Mouse (Mus musculus): ENCODE measurements around the gene Ocel1.

Gene Ocel1

DNA sequence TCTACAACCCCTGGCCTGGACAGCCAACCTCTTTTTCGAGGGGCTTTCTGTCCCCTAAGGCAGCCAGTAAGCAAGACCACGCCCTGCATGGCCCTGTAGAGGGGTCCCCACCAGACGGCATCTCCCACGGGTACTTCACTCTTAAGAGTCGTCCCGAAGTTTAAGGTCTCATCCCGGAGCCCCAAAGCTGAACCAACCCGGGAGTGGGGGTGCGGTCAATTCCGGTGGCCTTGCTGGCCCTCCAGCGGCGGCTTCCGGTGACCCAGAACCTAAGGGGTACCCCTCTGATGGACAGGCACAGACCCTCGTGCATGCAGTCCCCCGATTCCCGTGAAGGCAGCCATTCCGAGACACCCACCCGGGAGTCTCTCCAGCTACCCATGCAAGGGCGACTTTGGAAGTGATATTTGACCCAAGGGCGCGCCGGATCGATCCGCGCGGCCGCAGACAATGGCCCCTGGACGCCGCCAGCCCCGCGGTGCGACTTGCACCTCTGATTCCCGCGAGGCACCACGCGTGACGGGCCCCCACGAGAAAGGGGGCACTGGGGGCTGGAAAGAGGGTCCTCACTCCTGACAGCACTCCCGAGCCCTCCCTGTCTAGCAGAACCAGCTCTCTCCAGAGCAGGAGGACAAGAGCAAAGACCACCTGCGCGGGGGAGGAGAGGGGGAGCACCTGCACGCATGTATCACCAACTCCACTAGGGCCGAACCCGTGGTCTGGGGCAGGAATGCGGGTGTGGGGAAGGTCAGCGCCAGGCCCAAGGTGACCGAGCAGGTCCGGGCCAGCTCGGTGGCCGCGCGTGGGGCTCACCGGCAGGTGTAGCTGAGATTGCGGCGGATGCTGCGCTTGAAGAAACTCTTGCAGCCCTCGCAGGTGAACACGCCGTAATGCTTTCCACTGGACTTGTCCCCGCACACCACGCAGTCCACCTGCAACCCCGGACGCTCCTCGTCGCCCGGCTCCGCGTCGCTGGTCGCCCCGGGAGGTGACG is 9.4 kb downstream of the Ocel1 start:
- peak; percentile 97 for DNase-seq

DNA sequence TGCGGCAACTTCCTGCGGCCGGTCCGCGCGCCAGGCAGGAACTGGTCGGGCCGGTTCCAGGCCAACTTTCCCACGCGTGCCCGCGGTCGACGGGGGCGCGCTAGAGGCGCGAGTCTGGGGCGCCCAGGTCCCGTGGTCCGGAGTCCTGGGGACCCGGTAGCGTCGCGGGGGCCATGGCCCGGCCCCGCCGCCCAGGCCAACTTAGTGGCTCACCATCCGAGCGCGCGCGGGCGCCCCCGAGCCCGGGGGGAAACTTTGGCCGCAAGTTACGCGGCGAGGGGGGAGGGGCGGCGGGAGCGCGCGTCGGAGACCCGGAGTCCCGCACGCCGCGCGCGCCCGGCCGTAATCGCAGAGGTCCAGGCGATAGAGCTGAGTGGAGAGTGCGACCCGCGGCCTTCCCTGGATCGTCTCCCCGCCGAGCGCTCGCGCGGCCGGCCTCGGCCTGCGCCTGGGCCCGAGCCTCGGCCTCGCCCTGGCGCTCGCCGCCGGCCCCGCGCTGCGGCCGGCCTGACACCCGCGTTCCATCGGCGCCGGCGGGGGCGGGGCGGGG is 10.4 kb downstream of the Ocel1 start, which contains the start of gene Nr2f6:
Nr2f6 (minus strand) TSS at position 540 of the 550 bp plus-strand sequence.
- peak; percentile 99 for DNase-seq

DNA sequence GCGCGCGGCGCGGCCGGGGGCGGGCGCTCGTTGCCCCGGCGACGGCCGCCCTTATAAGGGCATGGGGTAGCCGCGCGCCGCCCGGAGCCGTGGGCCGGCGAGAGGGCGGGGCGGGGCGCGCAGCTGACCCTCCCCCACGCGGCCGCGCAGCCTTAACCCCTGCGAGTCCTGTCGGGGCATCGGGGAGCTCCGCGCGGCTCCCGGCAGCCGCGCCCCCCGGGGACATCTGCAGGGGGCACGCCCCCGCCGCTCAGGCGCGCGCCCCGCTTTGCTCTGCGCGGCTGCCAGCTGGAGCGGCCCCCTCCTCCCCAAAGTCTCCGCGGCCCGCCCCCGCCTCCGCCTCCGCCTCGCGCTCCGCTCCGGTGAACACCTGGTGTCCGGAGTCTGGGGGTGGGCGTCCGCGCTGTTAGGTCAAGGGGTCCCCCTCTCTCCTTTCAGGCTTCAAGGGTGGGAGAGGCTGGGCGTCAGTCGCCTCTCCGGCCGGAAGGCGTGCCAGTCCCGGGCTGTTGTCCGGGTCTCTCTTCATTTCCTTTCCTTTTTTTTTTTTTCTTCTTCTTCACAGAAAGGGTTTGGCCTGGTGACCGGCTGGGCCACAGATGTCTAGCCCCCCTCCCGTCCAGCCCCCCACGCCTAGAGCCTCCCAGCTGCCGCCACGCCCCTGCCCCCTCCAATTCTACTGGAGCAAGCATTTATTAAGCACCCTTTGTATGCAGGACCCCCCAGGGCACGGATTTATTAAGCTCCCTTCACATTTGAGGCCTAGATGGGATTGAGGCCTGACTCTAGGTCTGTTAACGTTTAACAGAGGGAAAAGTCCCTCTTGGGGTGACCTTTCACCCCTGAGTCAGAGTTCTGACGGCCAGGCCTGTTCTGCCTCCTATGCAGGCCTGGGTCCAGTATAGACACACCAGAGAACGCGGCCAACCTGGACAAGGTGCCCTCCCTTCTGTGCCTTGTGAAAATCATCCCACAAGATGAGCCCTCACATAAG is 11.2 kb downstream of the Ocel1 start:
- DNase-seq, result peak; percentile 99

DNA sequence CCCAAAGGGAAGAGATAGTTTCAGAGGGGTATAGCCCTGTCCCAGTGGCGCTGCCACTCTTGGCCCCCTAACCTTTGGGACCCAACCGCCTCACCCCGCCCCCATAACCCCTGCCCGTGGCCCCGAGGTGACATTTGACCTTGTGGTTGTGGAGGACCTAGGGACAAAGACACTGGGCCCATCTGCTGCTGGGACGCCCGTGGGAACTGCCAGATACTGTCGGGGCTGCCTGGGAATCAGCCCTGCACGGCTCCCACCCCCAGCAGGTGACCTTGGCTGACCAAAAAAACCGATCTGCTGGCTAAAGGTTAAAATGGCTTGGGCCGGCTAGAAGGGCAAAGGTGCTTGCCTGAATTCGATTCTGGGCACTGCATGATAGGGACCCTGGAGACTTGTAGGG is 12.3 kb downstream of the Ocel1 start:
- peak; percentile 95 for DNase-seq

DNA sequence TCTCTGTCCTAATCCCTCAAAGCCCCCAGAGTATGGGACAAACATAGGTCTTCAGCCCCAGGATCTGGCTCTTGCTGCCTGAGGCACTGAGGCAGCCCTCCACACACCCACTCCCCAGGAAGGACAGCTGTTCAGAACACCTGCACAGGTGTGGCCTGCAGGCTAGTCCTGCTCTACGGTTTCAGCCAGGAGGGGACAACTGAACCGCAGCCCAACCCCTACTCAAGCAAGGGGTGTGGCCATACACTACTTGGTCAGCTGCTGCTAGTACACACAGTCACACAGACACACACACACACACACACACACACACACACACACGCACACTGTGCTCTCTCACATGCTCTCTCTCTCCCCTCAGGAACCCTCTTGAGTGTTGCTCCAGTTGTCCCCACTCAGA is 12.8 kb downstream of the Ocel1 start:
- DNase-seq, result peak; percentile 95

DNA sequence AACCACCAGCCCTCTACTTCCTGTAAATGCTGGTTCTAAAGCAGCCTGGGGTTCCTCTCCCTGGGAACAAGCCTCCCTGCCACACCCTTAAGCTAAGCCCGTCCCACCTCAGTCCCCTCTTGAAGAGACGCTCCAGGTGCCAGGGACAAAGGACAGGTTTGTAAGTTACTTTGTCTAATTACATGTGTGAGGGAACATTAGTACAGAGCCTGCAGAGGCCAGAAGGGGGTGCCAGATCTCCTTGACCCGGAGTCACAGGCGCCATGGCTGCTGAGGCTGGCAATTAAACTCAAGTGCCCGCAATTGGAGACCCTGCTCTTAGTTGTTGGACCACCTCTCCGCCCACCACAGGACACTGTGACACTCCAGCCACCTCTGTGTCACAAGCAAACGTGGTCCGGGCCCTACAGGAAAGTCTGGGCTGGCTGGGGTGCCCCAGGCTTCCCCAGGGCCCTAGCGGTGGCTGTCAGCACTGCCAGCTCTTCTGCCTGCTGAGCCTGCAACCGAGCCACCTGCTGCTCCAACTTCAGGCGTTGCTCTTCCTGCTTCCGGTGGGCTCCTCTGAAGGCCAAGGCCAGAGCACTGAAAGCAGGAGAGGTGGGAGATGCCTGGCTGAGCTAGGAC is 14.2 kb downstream of the Ocel1 start:
- no peak for DNase-seq

DNA sequence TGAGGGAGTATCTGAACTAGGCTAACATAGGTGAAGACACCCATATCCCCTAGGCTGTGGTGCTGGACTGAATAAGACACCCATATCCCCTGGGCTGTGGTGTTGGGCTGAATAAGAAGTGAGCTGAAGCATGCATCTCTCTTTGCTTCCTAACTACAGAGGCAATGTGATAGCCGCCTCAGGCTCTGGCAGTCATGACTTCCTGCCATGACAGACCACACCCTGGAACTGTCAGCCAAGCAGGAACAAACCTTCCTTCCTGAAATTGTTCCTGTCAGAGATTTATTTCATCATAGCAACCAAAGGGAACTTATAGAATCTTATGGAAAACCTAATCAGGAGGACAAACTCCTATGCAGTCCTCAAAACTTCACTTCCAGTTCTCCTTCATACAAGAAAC is 17.2 kb downstream of the Ocel1 start:
- DNase-seq, result peak; percentile 96

DNA sequence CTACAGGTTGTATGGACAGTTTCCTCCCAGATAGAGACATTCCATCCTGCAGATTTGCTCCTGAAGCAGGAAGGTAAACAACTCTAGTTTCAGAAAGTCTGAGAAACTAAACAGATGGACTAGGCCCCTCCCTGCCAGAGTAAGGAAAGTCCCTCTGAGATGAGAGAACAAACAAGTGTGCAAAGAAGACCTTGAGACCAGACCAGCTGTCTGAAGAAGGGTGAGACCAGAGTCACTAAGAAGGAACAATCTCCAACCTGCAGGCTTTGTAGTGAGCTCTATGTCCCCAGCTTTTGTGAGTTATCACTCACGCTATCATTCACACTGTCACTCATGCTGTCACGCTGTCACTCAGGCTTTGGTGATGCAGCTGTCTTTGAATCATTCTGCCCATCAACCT is 20.6 kb downstream of the Ocel1 start:
- DNase-seq, result peak; percentile 82

DNA sequence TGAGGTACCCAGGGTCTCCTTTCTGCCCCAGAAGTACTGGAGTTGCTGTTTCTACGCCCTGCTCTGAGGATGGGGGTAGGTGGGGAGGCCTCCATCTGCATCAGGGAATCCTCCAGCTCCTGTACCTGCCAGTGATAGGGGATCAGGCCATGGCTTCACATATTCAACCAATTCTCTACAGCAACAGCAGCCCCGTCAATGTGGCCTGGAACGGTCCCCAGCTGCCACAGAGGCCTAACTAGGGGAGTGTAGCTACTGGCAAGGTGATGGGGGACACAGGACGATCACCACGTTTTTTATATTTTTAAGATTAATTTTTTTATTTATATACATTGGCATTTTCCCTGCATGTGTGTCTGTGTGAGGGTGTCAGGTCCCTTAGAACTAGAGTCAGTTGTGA is 21.3 kb downstream of the Ocel1 start:
- peak; percentile 90 for DNase-seq

DNA sequence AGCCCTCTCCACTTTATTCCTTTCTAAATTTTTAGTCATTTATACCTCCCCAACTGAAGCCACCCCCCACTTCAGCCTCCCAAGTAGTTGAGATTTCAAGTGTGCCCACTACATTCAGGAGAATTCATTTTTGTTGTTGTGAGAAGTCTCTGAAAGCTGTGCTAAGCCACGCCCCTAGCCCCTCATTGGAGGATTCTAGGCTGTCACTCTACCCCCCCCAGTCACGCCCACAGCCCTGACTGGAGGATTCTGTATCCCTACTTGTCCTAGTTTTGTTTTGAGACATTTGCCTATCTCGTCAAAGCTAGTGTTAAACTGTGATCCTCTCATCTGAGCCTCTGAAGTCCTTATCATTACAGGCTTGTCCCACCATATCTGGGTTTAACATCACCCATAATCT is 21.8 kb downstream of the Ocel1 start:
- DNase-seq, result peak; percentile 87

DNA sequence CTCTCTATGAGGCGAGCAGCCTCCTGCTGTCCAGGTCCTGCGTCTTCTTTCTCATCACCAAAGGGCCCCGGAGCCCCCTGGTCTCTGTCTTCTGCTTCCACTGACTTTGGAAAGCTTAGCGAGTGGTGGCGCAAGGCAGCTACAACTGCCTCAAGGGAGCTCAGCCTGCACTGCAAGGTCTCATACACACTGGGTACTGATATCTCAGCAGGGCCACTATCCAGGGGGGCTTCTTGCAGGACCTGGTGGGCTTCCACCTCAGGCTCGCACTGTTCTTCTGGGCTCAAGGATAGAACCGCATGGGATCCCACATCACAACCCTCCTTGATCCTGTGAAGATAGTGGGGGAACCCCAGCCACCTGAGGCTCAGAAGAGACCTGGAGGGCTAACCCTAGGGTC is 23.4 kb downstream of the Ocel1 start:
- DNase-seq, result peak; percentile 93

DNA sequence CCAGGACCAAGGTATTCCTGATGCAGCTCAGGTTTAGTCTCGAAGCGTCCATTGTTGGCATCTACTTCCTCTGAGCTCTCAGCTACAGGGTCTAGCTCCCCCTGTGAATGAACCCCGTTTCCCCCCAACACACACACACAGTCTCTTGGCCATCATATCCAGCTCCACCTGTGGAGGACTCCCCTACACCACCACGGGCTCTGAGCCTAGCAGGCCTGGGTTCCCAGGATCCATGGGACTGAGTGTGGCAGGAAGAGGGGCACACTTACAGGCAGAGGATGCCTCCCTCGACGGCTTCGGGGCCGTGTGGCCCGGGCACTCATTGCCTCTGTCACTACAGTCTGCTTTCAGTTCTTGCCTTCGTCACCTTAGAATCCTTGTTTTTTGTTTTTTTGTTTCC is 24.0 kb downstream of the Ocel1 start:
- peak; percentile 92 for DNase-seq

DNA sequence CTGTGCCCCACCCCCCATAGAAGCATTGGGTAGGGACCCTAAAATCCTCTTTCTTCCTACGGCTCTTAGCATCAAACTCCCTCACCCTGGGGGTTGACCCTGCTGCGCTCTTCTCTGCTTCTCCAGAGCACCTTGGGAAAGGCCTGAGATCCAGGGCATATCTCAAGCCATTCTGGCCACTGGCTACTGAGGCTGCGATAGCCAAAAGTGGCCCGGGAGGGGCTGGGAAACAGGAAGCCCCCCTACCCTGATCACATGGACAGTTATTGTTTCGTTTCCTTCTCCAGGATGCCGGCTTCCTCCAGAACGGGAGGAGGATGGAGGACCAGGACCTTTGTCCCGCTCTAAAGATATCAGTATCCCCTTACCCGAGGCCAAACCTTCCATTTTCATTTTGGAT is 24.5 kb downstream of the Ocel1 start, which contains the start of gene Ushbp1:
Ushbp1 (minus strand) TSS at position 174 of the 400 bp plus-strand sequence.
- DNase-seq, result peak; percentile 99

DNA sequence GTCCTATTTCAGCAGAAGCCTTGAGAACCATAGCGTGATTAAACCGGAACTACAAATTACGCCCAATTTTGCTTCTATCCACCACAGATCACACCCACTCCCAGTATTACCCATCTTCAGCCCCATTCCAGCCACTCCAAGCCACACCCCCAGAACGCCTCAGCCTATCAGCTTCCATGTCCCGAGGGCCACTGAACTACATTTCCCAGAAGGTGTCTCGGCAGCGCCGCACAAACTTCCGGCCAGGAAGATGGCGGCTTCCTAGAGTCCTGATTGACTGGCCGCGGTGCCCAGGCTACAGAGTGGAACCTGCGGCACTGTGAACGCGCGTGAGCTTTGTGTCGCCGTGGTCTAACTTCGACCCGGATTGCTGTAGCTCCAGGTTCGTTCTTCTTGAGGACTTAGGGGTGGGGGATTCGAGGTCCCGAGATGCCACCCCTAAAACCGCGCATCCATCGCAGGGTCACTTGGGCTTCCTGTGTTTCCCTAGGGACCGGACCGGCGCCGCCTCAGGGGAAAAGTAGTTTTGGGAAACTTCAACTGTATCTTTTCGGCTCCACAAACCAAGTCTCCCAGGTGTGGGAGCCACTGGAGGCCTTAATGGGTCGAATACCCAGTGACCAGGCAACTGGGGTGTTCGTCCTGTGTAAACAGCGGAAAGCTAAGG is 25.7 kb downstream of the Ocel1 start, which contains the start of gene Babam1:
Babam1 (plus strand) TSS at position 223 of the 667 bp plus-strand sequence.
- DNase-seq, result peak; percentile 100

DNA sequence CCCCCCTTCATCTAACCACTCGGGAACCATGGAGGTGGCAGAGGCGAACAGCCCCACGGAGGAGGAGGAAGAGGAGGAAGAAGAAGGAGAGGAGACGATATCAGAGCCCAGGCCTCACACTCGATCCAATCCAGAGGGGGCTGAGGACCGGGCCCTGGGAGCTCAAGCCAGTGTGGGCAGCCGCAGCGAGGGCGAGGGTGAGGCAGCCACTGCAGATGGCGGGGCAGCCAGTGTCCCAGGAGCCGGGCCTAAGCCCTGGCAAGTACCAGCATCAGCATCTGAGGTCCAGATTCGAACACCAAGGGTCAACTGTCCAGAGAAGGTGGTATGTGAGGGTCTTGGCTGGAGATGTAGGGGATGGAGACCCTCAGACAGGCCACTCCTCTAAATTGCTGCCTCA is 26.6 kb downstream of the Ocel1 start:
- peak; percentile 94 for DNase-seq

DNA sequence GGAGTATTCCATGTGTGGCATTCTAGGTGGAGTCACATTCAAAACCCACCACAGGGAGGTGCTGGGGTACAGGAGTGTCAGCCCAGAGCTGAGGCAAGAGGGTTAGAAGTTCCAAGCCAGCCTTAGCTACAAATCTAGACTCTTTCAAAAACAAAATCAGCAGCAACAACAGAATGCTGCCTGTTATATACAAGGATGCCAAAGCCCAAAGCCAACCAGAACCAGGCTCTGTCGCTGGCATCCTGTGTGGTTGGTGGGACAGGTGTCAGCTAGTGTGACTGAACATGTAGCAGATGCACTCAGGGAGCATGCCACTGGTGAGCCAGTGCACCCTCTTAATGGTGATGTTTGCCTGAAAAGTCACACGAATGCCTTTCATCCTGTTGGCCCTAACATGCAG is 29.7 kb downstream of the Ocel1 start:
- peak; percentile 64 for DNase-seq

DNA sequence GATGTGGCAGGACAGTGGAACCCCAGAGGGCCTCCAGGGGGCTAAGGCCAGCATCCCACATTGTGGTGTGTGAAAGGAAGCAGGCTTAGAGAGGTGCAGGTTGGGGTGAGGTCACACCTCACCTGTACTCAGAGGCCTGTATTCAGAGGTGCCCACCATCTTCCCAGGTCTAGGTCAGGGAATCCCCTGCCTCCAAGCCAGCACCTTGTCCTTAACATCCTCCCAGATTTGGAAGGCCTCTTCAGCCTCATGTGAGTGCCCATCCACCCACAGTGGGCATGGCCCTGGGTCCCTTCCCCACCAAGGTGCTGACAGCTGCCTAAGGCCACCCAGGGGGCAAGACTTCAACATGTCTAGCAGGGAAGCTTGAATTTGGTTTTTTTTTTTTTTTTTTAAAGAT is 30.4 kb downstream of the Ocel1 start:
- peak; percentile 91 for DNase-seq

DNA sequence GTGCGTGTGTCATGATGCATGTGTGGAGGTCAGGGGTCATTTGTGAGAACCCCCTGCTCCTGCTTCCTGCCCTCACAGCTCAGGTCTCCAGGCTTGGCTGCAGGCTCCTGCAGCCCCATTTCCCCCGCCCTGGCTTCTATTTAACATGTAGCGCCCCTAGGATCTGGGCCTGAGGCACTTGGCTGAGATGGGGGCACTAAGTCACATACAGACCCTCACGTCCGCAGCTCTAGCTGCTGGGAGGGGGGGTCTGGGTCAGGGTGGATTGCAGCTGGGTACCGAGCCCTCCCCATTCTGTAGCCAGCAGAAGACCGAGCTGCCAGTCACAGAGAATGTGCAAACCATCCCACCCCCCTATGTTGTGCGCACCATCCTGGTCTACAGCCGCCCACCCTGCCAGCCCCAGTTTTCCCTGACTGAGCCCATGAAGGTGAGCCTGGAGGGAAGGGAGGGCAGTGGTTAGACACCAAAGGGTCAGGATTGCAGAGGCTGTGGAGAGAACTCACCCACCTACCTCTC is 31.4 kb downstream of the Ocel1 start:
- DNase-seq, result peak; percentile 90

DNA sequence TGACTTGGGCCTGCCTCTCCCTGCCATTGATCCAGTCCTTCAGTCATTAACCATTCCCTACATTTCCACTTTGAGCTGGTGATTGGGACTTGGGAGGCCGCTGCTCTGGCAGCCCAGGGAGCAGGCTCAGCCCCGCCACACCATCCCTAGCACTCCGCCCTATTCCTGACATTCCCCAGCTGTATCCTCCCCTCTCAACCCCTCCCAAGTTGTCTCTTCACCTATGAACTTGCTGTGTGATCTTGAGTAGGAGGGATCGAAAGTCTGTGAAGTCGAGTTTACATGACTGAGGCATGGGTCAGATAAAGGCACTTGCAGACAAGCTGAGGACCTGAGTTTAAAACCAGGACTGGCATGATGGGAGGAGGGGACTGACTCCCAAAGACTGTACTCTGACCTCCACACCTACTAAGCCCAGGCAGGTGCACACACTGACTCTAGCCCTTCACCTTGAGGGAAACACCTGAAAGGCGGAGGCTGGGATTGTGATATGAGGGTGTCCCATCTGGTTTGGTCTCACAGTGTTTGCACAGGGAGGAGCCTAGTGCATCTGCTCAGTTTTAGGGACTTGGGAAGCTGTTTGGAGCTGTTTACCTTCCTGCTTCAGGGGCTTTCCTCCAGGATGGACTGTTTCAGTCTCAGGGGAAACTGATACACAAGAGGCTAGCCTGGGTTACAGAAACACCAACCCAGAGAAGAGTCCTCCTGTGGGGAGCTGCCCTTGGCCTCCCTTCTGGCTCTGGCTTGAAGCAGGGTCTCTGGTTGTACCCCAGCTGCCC is 32.2 kb downstream of the Ocel1 start:
- peak; percentile 86 for DNase-seq

DNA sequence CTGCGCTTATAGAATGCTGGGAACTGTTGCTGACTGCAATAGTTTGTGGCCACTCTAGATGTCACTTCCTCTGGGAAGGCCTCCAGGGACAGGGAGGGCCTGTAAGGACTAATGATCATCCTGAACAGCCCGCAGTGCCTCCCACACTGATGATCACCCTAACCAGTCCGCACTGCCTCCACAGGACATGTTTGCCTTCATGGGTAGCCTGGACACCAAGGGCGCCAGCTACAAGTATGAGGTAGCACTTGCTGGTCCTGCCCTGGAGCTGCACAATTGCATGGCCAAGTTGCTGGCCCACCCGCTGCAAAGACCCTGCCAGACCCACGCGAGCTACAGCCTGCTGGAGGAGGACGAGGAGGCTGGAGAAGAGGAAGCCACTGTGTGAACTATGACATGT is 32.9 kb downstream of the Ocel1 start:
- DNase-seq, result peak; percentile 92

DNA sequence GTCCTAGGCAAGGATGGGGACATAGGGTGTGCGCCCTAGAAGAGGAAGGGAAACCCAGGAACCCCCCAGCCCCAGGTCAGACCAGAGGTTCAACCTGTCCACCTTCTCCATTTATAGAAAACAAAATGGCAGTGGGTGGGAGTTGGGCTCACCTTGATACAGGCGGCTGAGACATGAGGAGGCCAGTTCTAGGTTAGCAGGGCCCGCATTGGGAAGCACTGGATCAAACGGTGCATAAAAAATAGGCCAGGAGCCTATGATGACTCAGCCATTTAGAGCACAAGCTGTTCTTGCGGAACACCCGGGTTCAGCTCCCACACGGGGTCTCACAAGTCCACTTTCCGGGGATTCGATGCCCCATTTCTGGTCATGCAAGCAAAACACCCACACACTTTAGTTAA is 33.9 kb downstream of the Ocel1 start:
- DNase-seq, result peak; percentile 91
